In the genomic region with DNA sequence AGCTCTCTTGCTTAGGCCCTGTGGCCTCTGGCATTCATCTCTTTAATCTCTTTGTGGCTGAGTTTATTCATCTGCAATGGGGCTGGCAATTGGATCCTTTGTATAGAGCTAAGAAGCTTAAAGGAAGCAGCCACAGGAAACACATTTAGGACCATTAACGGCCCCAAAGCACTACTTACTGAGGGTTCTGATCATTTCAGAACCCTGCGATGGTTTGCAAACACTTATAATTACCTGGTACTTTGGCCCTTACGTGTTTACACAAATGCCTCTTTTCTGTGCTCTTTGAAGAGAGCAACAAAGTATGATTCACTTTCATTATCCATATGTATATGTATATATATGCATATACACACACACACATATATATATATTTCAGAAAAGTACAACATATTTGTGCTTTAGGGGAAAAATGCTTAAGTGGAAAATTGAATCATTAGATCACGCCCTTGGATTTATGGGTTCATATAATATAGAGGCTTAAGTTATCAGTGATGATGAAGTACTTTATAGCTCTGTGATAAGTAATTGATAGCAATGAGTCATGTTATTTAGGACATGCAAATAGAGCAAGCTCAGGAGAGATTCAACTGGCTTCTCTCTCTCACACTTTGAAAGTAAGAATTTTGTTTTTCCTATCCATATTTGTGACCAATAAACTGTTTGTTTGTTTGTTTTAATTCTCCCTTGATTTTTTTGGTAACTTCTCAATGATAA, we compare ENCODE assay signal across 25 mouse cellular contexts.
"Had no signal": no experiment of that assay in that cellular context is flagged by ENCODE, and none has a peak within 500 bp of the region (broad histone marks: within the 10 kb centered on the region; RNA-seq: fewer than 3 reads in every experiment).

No protein-coding gene starts in this region.

- ATAC-seq: hindbrain, embryonic 16.5 days; inflammation-experienced regulatory T-cells, adult 6 months; liver, embryonic 12.5 days had no signal

- DNase-seq: gastrocnemius, postnatal 14 days; gastrocnemius, postnatal 36 days; heart, adult 11 months; heart, adult 2 months; heart, postnatal 10 days; heart, postnatal 4 days; kidney, adult 11 months; kidney, adult 2 months; kidney, adult 9 months; kidney, postnatal 14 days; kidney, postnatal 36 days; layer of hippocampus, adult 9-11 months; layer of hippocampus, postnatal 36 days; left cerebral cortex, postnatal 4 days had no signal

- H3K27me3 ChIP-seq: heart, embryonic 12.5 days; hindbrain, embryonic 12.5 days; limb, embryonic 13.5 days; limb, embryonic 15.5 days; liver, embryonic 12.5 days had no signal

- H3K4me2 ChIP-seq: heart, embryonic 12.5 days; hindbrain, embryonic 12.5 days; hindbrain, embryonic 14.5 days; limb, embryonic 13.5 days; limb, embryonic 15.5 days; liver, embryonic 12.5 days had no signal

- H3K27ac ChIP-seq: heart, adult 2 months; heart, embryonic 10.5 days; hindbrain, embryonic 10.5 days; hindbrain, embryonic 12.5 days; hindbrain, embryonic 14.5 days; kidney, postnatal 0 days; limb, embryonic 13.5 days; limb, embryonic 15.5 days; liver, embryonic 12.5 days had no signal

- H3K9me3 ChIP-seq: heart, embryonic 10.5 days; heart, embryonic 12.5 days; hindbrain, embryonic 10.5 days; hindbrain, embryonic 12.5 days; limb, embryonic 13.5 days; limb, embryonic 15.5 days; liver, embryonic 12.5 days had no signal

- H3K4me3 ChIP-seq: heart, adult 2 months; heart, embryonic 10.5 days; heart, embryonic 12.5 days; hindbrain, embryonic 10.5 days; hindbrain, embryonic 12.5 days; limb, embryonic 13.5 days; limb, embryonic 15.5 days; liver, embryonic 12.5 days had no signal

- H3K4me1 ChIP-seq: heart, embryonic 10.5 days; heart, embryonic 12.5 days; hindbrain, embryonic 10.5 days; hindbrain, embryonic 12.5 days; limb, embryonic 15.5 days; liver, embryonic 12.5 days had no signal

- H3K9ac ChIP-seq: heart, embryonic 12.5 days; hindbrain, embryonic 12.5 days; hindbrain, embryonic 14.5 days; limb, embryonic 13.5 days; limb, embryonic 15.5 days; liver, embryonic 12.5 days had no signal

- H3K36me3 ChIP-seq: heart, embryonic 10.5 days; heart, embryonic 12.5 days; hindbrain, embryonic 10.5 days; hindbrain, embryonic 12.5 days; limb, embryonic 13.5 days; limb, embryonic 15.5 days; liver, embryonic 12.5 days had no signal
